Comparison of ENCODE assay signal across 9 mouse cellular contexts in genomic region chr6:66955089-66955657, GRCm38 (mm10). TPM values are rescaled to one million over a fixed set of nuclear protein-coding genes. Genes with fewer than 3 reads are reported as not detected.
A peak's percentile ranks its signal among the peaks of the same experiment; 100 is the strongest.
DNase-seq lines count a peak whose midpoint lies in the region; ATAC-seq and TF ChIP-seq lines count a peak whose summit lies in the region.
"Had no signal": no experiment of that assay in that cellular context is flagged by ENCODE, and none has a peak within 500 bp of the region (broad histone marks: within the 10 kb centered on the region; RNA-seq: fewer than 3 reads in every experiment).

No protein-coding gene starts in this region.

- H3K27me3 ChIP-seq in intestine, postnatal 0 days (replicated peaks; ENCODE audit: control insufficient read depth, insufficient read depth, low read length), result no peaks in the 10 kb centered on the region
- H3K27me3 ChIP-seq in intestine, embryonic 15.5 days (replicated peaks), result no peaks in the 10 kb centered on the region
- no peaks in the 10 kb centered on the region for H3K27me3 ChIP-seq in ES-Bruce4 (ENCODE audit: control insufficient read depth, insufficient read depth, low read length, poor library complexity, severe bottlenecking)
- no peaks in the 10 kb centered on the region for H3K27me3 ChIP-seq in hindbrain, embryonic 11.5 days (ENCODE audit: control insufficient read depth, insufficient read depth, low read length)
- H3K27me3 ChIP-seq: megakaryocyte, embryonic 14.5 days had no signal

- no peak overlapping the region for H3K9ac ChIP-seq in intestine, postnatal 0 days (ENCODE audit: low read depth, low read length)
- H3K9ac ChIP-seq in intestine, embryonic 15.5 days, result no peak overlapping the region
- no peak overlapping the region for H3K9ac ChIP-seq in ES-Bruce4 (ENCODE audit: low read depth, poor library complexity, severe bottlenecking)
- H3K9ac ChIP-seq in hindbrain, embryonic 11.5 days (ENCODE audit: low read depth, low read length), result no peak overlapping the region

- H3K4me1 ChIP-seq in intestine, postnatal 0 days (replicated peaks; ENCODE audit: control insufficient read depth, insufficient read depth, low read length), result no peaks in the 10 kb centered on the region; the same call in 1 of the 2 replicates
- no peaks in the 10 kb centered on the region for H3K4me1 ChIP-seq in intestine, embryonic 15.5 days (replicated peaks)
- no peaks in the 10 kb centered on the region for H3K4me1 ChIP-seq in ES-Bruce4 (ENCODE audit: control insufficient read depth, insufficient read depth, low read length)
- H3K4me1 ChIP-seq in hindbrain, embryonic 11.5 days (replicated peaks; ENCODE audit: control insufficient read depth, insufficient read depth, low read length), result no peaks in the 10 kb centered on the region

- H3K4me2 ChIP-seq in intestine, postnatal 0 days (replicated peaks; ENCODE audit: low read depth), result no peak overlapping the region
- no peak overlapping the region for H3K4me2 ChIP-seq in intestine, embryonic 15.5 days (replicated peaks)
- no peak overlapping the region for H3K4me2 ChIP-seq in hindbrain, embryonic 11.5 days (replicated peaks; ENCODE audit: low read depth, low read length)

- no peak overlapping the region for H3K4me3 ChIP-seq in intestine, postnatal 0 days (ENCODE audit: low read depth, low read length)
- H3K4me3 ChIP-seq in intestine, embryonic 15.5 days (replicated peaks), result no peak overlapping the region
- no peak overlapping the region for H3K4me3 ChIP-seq in ES-Bruce4 (ENCODE audit: low read depth, low read length)
- no peak overlapping the region for H3K4me3 ChIP-seq in hindbrain, embryonic 11.5 days (ENCODE audit: low read depth, low read length)
- H3K4me3 ChIP-seq: megakaryocyte, embryonic 14.5 days had no signal

- no peak overlapping the region for H3K27ac ChIP-seq in intestine, postnatal 0 days (ENCODE audit: low read depth, low read length)
- no peak overlapping the region for H3K27ac ChIP-seq in intestine, embryonic 15.5 days
- no peak overlapping the region for H3K27ac ChIP-seq in ES-Bruce4 (ENCODE audit: insufficient read depth, low read length)
- H3K27ac ChIP-seq in hindbrain, embryonic 11.5 days (ENCODE audit: low read depth, low read length), result no peak overlapping the region

- H3K36me3 ChIP-seq in intestine, postnatal 0 days (ENCODE audit: control insufficient read depth, insufficient read depth), result no peaks in the 10 kb centered on the region
- H3K36me3 ChIP-seq in intestine, embryonic 15.5 days, result no peaks in the 10 kb centered on the region
- no peaks in the 10 kb centered on the region for H3K36me3 ChIP-seq in ES-Bruce4 (ENCODE audit: control insufficient read depth, insufficient read depth, low read length, poor library complexity, severe bottlenecking)
- no peaks in the 10 kb centered on the region for H3K36me3 ChIP-seq in hindbrain, embryonic 11.5 days (ENCODE audit: control insufficient read depth, insufficient read depth, low read length)

- no peaks in the 10 kb centered on the region for H3K9me3 ChIP-seq in intestine, postnatal 0 days (ENCODE audit: control insufficient read depth)
- H3K9me3 ChIP-seq in intestine, embryonic 15.5 days, result no peaks in the 10 kb centered on the region
- no peaks in the 10 kb centered on the region for H3K9me3 ChIP-seq in ES-Bruce4 (replicated peaks; ENCODE audit: control insufficient read depth, insufficient read depth, low read length, poor library complexity, severe bottlenecking)
- no peaks in the 10 kb centered on the region for H3K9me3 ChIP-seq in hindbrain, embryonic 11.5 days (ENCODE audit: control insufficient read depth, low read length)
- H3K9me3 ChIP-seq: megakaryocyte, embryonic 14.5 days had no signal

- peak; percentile 50 for DNase-seq in 416B (ENCODE audit: low read depth)
- peak; percentile 44 for DNase-seq in lung, postnatal 25 days (ENCODE audit: low spot score)
- DNase-seq in hindbrain, embryonic 11.5 days (ENCODE audit: low spot score), result no peak
- no peak for DNase-seq in left cerebral cortex, adult 18-20 months (ENCODE audit: low spot score in 2 of 2)

- no peak for ATAC-seq in intestine, postnatal 0 days
- no peak for ATAC-seq in intestine, embryonic 15.5 days
- ATAC-seq in erythroblast, adult 5-6 weeks (replicated peaks; ENCODE audit: low FRiP score, poor library complexity, severe bottlenecking), result peak; percentile 71
- ATAC-seq in hindbrain, embryonic 11.5 days (ENCODE audit: low FRiP score), result no peak

- no peak for TF ChIP-seq EP300 in ES-Bruce4 (IDR thresholded peaks at IDR 0.05; ENCODE audit: insufficient read depth, low read depth, low read length)

- no peak for TF ChIP-seq POLR2A in ES-Bruce4 (IDR thresholded peaks at IDR 0.05; ENCODE audit: insufficient read depth, low read length)

- WGBS in intestine, postnatal 0 days, result 84% methylated on average over 11 of the region's 11 CpGs
- 86% methylated on average over 11 of the region's 11 CpGs for WGBS in intestine, embryonic 15.5 days
- 84% methylated on average over 11 of the region's 11 CpGs for WGBS in hindbrain, embryonic 11.5 days

- peak; percentile 81 for TF ChIP-seq CTCF in intestine, postnatal 0 days (IDR thresholded peaks at IDR 0.05; ENCODE audit: low read depth)
- peak; percentile 20 for TF ChIP-seq CTCF in ES-Bruce4 (IDR thresholded peaks at IDR 0.05; ENCODE audit: low read depth, low read length)

RNA-seq across cellular contexts. Expression of gene Gng12, which starts 59.0 kb away (rescaled TPM):
- polyA plus RNA-seq in intestine, postnatal 0 days (2015; fragmentation: Nextera tagmentation; extraction: Ambion mirVana), result 265 and 271 TPM in 2 replicates
- polyA plus RNA-seq in intestine, embryonic 15.5 days (2015; fragmentation: Nextera tagmentation; extraction: Ambion mirVana), result 144 and 147 TPM in 2 replicates
- 53.0 and 54.0 TPM in 2 replicates for polyA plus RNA-seq in ES-Bruce4 (2011; ENCODE audit: insufficient read depth, insufficient read length, low read depth, missing spikeins)
- 24.5 and 39.2 TPM in 2 replicates for total RNA-seq in erythroblast, adult 5-6 weeks (2015; ENCODE audit: low replicate concordance)
- total RNA-seq in erythroblast, adult 5-6 weeks (2017; ENCODE audit: low replicate concordance), result 8.5 and 14.6 TPM in 2 replicates
- polyA plus RNA-seq in hindbrain, embryonic 11.5 days (2014; fragmentation: Nextera tagmentation; extraction: Ambion mirVana), result 49.4 and 52.7 TPM in 2 replicates
- 10 to 100 TPM; 52.5 to 63.1 TPM for total RNA-seq in left cerebral cortex, adult 18-20 months (2021)

Comparison
In these comparisons a context has a peak if more than half of its experiments do, and no peak if none do; other contexts are left out.
1. DNase-seq: peak in 416B (single experiment) and lung, postnatal 25 days (single experiment); none in hindbrain, embryonic 11.5 days (single experiment) and left cerebral cortex, adult 18-20 months (0 of 2).